24 mouse cellular contexts compared by ENCODE assay signal in genomic region chr12:85933241-85933640, GRCm38 (mm10).
"Had no signal": no experiment of that assay in that cellular context is flagged by ENCODE, and none has a peak within 500 bp of the region (broad histone marks: within the 10 kb centered on the region; RNA-seq: fewer than 3 reads in every experiment).

No protein-coding gene starts in this region.

- ATAC-seq: hindbrain, postnatal 0 days; intestine, embryonic 16.5 days; liver, embryonic 12.5 days had no signal

- H3K9ac ChIP-seq: heart, embryonic 12.5 days; hindbrain, embryonic 13.5 days; hindbrain, embryonic 15.5 days; kidney, embryonic 15.5 days; limb, embryonic 13.5 days; limb, embryonic 15.5 days; liver, embryonic 12.5 days; liver, embryonic 14.5 days had no signal

- H3K4me2 ChIP-seq: heart, embryonic 12.5 days; hindbrain, embryonic 13.5 days; hindbrain, embryonic 15.5 days; kidney, embryonic 15.5 days; limb, embryonic 13.5 days; limb, embryonic 15.5 days; liver, embryonic 12.5 days had no signal

- H3K27ac ChIP-seq: heart, embryonic 10.5 days; hindbrain, embryonic 13.5 days; hindbrain, embryonic 15.5 days; hindbrain, postnatal 0 days; kidney, embryonic 15.5 days; kidney, postnatal 0 days; limb, embryonic 13.5 days; limb, embryonic 15.5 days; liver, embryonic 12.5 days; liver, embryonic 14.5 days had no signal

- H3K9me3 ChIP-seq: heart, embryonic 10.5 days; hindbrain, embryonic 13.5 days; hindbrain, embryonic 15.5 days; kidney, embryonic 15.5 days; limb, embryonic 13.5 days; limb, embryonic 15.5 days; liver, embryonic 12.5 days had no signal

- H3K27me3 ChIP-seq: heart, embryonic 12.5 days; hindbrain, embryonic 13.5 days; hindbrain, embryonic 15.5 days; kidney, embryonic 15.5 days; limb, embryonic 13.5 days; limb, embryonic 15.5 days; liver, embryonic 12.5 days had no signal

- DNase-seq: gastrocnemius, postnatal 14 days; gastrocnemius, postnatal 36 days; heart, adult 18-20 months; heart, postnatal 14 days; heart, postnatal 36 days; kidney, adult 11 months; kidney, adult 2 months; kidney, adult 9 months; kidney, postnatal 14 days; kidney, postnatal 36 days; layer of hippocampus, adult 9-11 months; layer of hippocampus, postnatal 36 days had no signal

- H3K4me3 ChIP-seq: heart, embryonic 10.5 days; heart, embryonic 12.5 days; hindbrain, embryonic 13.5 days; hindbrain, embryonic 15.5 days; kidney, embryonic 15.5 days; limb, embryonic 13.5 days; limb, embryonic 15.5 days; liver, embryonic 12.5 days had no signal

- H3K4me1 ChIP-seq: heart, embryonic 10.5 days; hindbrain, embryonic 13.5 days; hindbrain, embryonic 15.5 days; kidney, embryonic 15.5 days; liver, embryonic 12.5 days had no signal
